Mouse (Mus musculus) spleen, postnatal 14 days (tissue): ENCODE results near the gene 1700001O22Rik.

ENCODE experiments used
- DNase-seq, 2 experiments: peaks; one replicate each; pipeline ENCODE4 v3.0.0; 2021 to 2022; ENCODE audit warnings: low spot score in 2 of 2

Gene 1700001O22Rik

GRCm38 (mm10) chr2:30779241-30779640, 24.2 kb downstream of the 1700001O22Rik start:
- no peak for DNase-seq

- no peak for DNase-seq
Measured at GRCm38 (mm10) chr2:30778235-30778634, 25.2 kb downstream of the 1700001O22Rik start.

GRCm38 (mm10) chr2:30777266-30777665, 26.2 kb downstream of the 1700001O22Rik start:
- DNase-seq, result no peak

- no peak for DNase-seq
Measured at GRCm38 (mm10) chr2:30775955-30776354, 27.5 kb downstream of the 1700001O22Rik start.

GRCm38 (mm10) chr2:30773313-30774005, 30.0 kb downstream of the 1700001O22Rik start:
- no peak for DNase-seq

GRCm38 (mm10) chr2:30772581-30773312, 30.7 kb downstream of the 1700001O22Rik start:
- no peak for DNase-seq

GRCm38 (mm10) chr2:30771806-30772460, 31.5 kb downstream of the 1700001O22Rik start:
- peak; percentile 45 to 59 for DNase-seq

GRCm38 (mm10) chr2:30771368-30771805, 32.1 kb downstream of the 1700001O22Rik start:
- no peak for DNase-seq

GRCm38 (mm10) chr2:30769187-30769586, 34.3 kb downstream of the 1700001O22Rik start:
- DNase-seq, result peak in 1 of 2 experiments; percentile 14

- no peak for DNase-seq
Measured at GRCm38 (mm10) chr2:30768529-30768928, 34.9 kb downstream of the 1700001O22Rik start.

- no peak for DNase-seq
Measured at GRCm38 (mm10) chr2:30767626-30768240, 35.7 kb downstream of the 1700001O22Rik start.

GRCm38 (mm10) chr2:30766446-30766845, 37.0 kb downstream of the 1700001O22Rik start:
- DNase-seq, result no peak

GRCm38 (mm10) chr2:30760706-30761105, 42.8 kb downstream of the 1700001O22Rik start:
- DNase-seq, result no peak

GRCm38 (mm10) chr2:30759858-30760547, 43.5 kb downstream of the 1700001O22Rik start:
- no peak for DNase-seq

GRCm38 (mm10) chr2:30759442-30759841, 44.0 kb downstream of the 1700001O22Rik start:
- no peak for DNase-seq

GRCm38 (mm10) chr2:30759088-30759374, 44.4 kb downstream of the 1700001O22Rik start:
- no peak for DNase-seq

GRCm38 (mm10) chr2:30758341-30759087, 44.9 kb downstream of the 1700001O22Rik start:
- DNase-seq, result peak in 1 of 2 experiments; percentile 32

- DNase-seq, result no peak
Measured at GRCm38 (mm10) chr2:30756962-30757715, 46.3 kb downstream of the 1700001O22Rik start.

GRCm38 (mm10) chr2:30755985-30756765, 47.3 kb downstream of the 1700001O22Rik start:
- DNase-seq, result no peak
